Mouse (Mus musculus) layer of hippocampus, adult 2 months (tissue): Measurements from ENCODE around the gene Cd247. TPM values are rescaled to one million over a fixed set of nuclear protein-coding genes. Genes with fewer than 3 reads are reported as not detected.
"Not testable (repeated sequence)": the region's sequence is repeated elsewhere in the genome, so short reads cannot be mapped to it uniquely, and the experiment has no call there.

Experiments used
- DNase-seq, 2 experiments: peaks; one replicate each; pipeline ENCODE4 v3.0.0; 2022; ENCODE audit warnings: low spot score in 2 of 2
- H3K27ac ChIP-seq: fragments of 200-600 bp; 2 replicates; pipeline ENCODE4 v1.8.1; 2022
- H3K4me3 ChIP-seq: fragments of 200-600 bp; 2 replicates; pipeline ENCODE4 v1.8.1; 2022; ENCODE audit warnings: mild to moderate bottlenecking
- CTCF ChIP-seq: fragments of 200-600 bp; conservative IDR thresholded peaks from 2 replicates; pipeline ENCODE4 v1.8.1; 2022; ENCODE audit warnings: antibody characterized with exemption, mild to moderate bottlenecking, moderate library complexity
- long read RNA-seq, 2 experiments: library from polyadenylated mRNA; stranded (forward); transcript quantifications; one replicate each; pipeline ENCODE4 v2.0.0; 2021; ENCODE audit warnings: borderline mapping rate in 2 of 2
- total RNA-seq, 2 experiments: library from RNA; stranded (reverse); gene quantifications; 2 replicates each; pipeline ENCODE4 v1.2.3; 2021

The Cd247 gene
- not detected for total RNA-seq
- long read RNA-seq, experiment 1: 0 reads
- long read RNA-seq, experiment 2: 0 reads

DNA sequence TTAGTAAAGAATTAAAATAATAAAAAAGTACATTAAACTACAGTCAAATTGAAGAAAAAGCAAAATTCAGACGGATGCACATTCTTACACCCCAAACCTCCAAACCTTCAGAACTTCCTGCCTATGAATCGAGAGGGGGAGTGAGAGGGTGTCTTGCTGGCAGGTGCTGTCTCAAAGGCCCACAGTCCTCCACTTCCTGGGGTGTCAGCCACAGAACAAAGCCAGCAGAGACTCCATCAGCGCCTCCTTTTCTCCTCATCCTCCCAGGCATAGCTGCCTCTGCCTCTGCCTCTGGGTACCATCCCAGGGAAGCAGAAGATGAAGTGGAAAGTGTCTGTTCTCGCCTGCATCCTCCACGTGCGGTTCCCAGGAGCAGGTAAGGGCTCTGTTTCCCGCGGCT, at the start of gene Cd247:
Gene Cd247, plus strand, starts transcription at position 171 of the 400 bp plus-strand sequence.
- DNase-seq: no peak
- no peak for TF ChIP-seq CTCF
- no peak within 1 kb of the TSS for H3K27ac ChIP-seq
- H3K4me3 ChIP-seq: no peak within 1 kb of the TSS

DNA sequence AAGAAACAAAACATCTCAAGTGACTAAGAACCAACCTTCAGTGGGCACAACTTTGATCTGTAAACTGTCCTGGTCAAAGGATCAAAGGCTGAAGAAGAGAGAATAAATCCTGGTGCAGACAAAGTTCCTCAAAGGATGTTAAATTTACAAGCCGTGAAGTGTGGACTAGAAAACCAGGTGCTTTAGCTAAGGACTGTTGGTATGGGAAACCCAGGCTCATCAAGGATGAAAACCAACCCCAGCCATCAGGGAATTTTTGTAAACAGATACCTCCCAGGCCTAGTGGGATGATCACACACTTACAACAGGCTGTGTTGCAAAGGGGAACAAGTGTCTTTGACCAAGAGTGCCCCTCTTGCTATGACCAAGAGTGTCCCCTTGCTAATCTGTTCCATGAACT, 49.5 kb upstream of the Cd247 start:
- no peak overlapping the region for H3K4me3 ChIP-seq

DNA sequence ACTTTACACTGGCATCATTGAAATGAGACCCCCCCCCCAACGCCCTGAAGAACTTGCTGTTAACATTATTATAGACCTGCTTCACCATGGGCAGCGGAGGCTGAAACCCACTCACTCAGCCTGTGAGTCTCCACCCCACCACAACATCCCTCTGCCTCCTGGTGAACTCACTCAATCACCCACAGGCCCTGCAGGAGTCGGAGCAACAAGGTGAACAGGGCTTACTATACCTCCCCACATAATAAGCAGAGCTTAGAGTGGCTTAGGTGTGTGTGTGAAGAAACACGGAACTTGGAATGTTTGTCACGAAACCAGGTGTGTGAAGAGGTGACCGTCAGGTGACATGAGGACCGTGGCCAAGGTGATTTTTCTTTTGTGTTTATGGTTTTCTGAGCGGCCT, 46.5 kb upstream of the Cd247 start:
- no peak for TF ChIP-seq CTCF
- Histone ChIP-seq H3K4me3 (no peak overlapping the region), H3K27ac (no peak overlapping the region)
- no peak for DNase-seq

More for the DNA sequence above, 49.5 kb upstream of the Cd247 start:
- no peak for TF ChIP-seq CTCF
- no peak for DNase-seq
- H3K27ac ChIP-seq: no peak overlapping the region

DNA sequence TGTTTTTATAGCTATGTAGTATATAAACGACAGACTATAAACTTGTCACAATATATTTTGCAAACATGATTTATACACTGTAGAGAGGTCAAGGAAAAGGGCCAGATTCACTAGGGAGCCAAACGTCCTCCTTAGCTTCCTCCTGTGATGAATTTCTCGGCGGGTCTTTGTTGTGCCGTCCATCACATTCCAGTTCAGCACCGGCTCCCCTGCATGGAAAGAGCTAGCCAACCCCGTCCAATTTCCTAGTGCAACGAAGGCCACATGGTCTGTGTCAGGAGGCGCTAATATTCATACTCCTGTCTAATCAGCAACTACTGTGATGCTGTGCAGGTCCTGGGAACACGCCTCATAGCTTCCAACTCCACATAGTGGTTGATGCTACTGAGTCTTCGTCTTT, 40.4 kb upstream of the Cd247 start:
- no peak for TF ChIP-seq CTCF
- no peak for DNase-seq
- H3K27ac ChIP-seq: no peak overlapping the region
- no peak overlapping the region for H3K4me3 ChIP-seq

DNA sequence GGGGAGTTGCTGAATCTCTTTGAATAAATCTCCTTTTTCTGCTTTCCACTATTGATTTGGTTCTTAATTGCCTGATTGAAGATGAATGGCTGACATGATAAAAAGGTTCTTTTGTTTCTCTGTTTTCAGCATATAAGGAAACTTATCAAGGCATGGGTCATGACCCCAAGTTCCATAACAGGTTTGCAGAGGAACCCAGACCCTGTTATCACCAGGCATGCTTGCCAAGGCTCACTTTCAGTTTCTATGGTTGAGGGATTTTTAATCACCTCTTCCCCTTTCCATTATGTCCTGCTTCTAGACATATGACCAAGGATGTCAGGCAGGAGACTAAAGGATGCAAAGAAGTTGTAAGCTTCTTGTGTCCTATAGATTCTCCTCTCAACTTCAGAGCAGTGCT, 37.3 kb upstream of the Cd247 start:
- no peak for TF ChIP-seq CTCF
- DNase-seq: no peak
- Histone ChIP-seq H3K27ac (no peak overlapping the region), H3K4me3 (no peak overlapping the region)

DNA sequence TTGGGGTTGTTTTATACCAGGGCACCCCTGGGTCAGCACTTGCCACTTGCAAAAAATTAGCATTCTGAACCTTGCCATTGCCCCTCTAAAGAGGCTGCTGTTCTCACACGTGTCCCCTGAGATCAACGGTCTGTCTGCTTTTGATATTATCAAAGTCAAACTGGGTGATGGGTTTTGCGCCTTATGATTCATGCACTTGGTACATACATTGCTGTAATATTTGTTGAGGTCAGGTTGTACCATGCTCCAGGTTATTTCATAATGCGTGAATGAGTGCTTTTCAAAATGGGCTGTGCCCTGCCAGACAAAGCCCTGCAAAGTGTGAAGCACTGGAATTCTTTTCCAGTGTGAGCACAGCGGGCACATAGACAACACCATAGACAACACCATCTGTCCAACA, 36.6 kb upstream of the Cd247 start:
- Histone ChIP-seq H3K27ac (no peak overlapping the region), H3K4me3 (no peak overlapping the region)
- DNase-seq: no peak
- no peak for TF ChIP-seq CTCF

DNA sequence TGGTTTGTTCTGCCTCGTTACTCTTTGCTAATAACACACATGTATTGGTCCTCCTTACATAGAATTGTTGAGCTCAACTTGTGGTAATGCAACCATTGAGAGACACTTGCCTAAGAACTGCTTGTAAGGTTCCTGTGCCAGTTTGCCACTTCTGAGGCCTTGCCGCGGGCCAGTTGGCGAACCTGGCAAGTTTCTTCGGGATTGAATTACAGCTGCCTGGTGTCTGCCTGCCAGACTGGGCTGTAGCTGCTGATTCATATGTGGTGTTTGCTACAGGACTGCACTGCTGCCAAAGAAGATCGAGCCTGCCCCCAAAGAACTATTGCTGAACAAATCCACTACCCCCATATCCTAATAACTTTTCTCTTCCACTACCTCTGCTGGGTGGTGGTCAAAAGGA, 34.3 kb upstream of the Cd247 start:
- H3K4me3 ChIP-seq: no peak overlapping the region
- H3K27ac ChIP-seq: no peak overlapping the region
- DNase-seq: no peak
- TF ChIP-seq CTCF: no peak

DNA sequence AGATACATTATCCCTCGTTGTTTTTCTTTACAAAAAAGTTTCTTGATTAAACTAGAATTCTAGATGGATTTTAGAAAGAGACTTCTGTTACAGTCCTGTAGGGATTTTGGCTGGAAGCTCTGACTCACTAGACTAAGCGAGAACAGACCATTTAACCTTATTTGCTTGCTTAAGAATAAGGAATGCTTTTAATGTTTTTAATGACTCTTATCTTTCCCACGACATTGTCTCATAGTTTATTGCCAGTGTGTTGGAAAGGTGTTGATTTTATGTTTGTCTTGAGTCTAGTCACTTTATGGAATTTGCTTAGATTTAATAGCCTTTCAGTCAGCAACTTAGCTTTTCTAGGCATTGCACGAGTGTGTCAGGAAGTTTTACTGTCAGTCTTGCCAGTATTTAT, 33.3 kb upstream of the Cd247 start:
- no peak for TF ChIP-seq CTCF
- Histone ChIP-seq H3K4me3 (no peak overlapping the region), H3K27ac (no peak overlapping the region)
- no peak for DNase-seq

DNA sequence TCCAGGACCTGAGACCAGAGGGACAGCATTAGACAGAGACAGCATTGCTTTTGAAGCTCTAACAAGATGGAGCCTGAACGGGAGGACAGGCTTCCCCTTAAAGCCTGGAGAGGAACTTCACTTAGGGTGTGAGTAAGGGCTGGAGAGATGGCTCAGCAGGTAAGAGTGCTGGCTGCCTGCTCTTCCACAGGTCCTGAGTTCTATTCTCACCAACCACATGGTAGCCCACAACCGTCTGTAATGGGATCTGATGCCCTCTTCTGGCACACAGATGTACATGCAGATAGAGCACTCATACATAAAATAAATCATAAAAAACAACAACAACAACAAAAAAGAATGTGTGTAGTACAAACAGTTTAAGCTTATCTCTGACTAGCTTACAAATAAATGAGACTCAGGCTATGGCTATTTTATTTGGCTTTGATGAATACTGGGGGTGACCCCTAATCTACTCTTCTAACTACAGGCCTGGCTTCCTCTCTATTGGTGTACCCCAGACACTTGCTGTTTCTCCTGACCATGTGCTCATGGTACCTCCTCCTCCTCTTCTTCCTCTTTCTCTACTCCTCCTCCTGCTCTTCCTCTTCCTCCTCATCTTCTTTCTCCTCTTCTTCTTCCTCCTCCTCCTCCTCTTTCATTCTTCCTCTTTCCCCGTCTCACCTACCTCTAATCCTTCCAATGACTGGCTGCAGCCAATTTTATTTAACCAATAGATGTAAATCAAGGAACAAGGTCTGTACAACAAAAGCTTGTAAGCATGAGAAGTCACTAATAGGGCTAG, 26.8 kb upstream of the Cd247 start:
- H3K27ac ChIP-seq: no peak overlapping the region
- DNase-seq: no peak
- H3K4me3 ChIP-seq: no peak overlapping the region
- TF ChIP-seq CTCF: peak; percentile 31; the same call in 1 of the 2 replicates

DNA sequence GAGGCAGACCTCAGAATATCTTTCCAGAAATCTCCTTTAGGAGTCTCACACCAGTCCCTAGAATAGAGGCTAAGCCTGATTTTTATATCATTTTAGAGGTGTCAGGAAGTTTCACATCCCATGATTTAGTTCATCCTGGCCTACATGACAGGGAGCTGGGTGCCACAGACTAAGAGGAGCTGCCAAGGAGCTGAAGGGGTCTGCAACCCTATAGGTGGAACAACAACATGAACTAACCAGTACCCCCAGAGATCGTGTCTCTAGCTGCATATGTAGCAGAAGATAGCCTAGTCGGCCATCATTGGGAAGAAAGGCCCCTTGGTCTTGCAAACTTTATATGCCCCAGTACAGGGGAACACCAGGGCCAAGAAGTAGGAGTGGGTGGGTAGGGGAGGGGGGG, 26.0 kb upstream of the Cd247 start:
- not testable (repeated sequence) for H3K27ac ChIP-seq, H3K4me3 ChIP-seq, DNase-seq

DNA sequence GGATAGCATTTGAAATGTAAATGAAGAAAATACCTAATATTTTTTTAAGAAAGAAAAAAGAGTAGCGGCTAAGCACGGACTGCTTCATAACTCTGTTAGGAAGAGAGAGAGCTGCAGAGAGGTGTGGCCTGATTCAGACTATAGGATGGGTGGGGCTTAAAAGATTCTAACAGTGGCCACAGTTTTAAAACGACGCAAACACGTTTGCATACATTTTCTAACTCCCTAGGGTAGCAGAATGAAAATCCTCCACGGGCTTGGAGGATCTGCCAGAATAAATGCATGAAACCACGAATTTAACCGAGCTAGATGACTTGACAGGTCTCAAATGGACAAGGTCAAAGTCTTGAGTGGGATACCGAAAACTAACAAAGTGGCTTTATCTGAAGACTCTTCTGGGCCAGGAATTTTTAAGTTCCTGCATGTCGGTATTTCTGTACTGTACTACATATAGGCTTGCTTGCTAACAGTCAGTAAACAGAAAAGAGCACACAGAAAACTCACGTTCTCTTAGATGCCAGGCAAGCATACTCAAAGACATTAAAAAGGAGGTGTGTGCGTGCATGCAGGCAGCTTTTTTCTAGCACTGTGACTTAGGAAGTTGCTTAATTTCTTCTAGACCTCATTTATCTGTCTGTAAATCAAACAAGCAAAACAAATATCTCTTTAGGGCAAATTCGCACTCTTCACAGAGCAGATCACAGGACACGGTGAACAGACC, 25.4 kb upstream of the Cd247 start:
- no peak for DNase-seq
- TF ChIP-seq CTCF: no peak

DNA sequence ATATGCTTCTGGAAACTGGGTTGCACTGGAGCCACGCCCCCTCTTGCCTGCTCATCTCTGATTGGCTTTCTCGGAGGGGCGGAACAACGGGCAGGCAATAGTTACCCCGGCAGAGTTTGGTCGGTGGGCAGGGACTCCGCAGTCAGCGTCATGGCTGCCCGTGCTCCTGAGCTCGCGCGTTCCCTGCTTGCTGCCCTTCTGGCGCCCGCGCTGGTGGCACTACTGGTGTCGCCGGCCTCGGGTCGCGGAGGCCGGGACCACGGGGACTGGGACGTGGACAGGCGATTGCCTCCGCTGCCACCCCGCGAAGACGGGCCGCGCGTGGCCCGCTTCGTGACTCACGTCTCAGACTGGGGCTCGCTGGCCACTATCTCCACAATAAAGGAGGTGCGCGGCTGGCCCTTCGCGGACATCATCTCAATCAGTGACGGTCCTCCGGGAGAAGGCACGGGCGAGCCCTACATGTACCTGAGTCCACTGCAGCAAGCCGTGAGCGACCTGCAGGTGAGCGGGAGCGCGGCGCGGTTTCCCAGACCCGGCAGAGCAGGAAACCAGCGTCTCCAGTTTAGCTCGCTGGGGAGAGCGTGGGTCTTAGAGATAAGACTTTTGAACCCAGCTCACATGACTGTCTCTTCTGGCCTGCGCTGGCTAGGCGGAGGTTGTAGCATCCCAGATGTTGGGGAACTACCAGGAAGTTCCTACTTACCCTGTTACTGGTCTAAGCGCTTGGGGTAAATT, 24.7 kb upstream of the Cd247 start, which contains the start of gene Creg1:
Gene Creg1, plus strand, starts transcription at position 112 of the 738 bp plus-strand sequence.
- DNase-seq: peak; percentile 92 to 93
- peak within 1 kb of the TSS; percentile 87 for H3K27ac ChIP-seq

More for the DNA sequence above, 25.4 kb upstream of the Cd247 start:
- Histone ChIP-seq H3K27ac (peak overlapping the region; percentile 55; the same call in 1 of the 2 replicates), H3K4me3 (peak overlapping the region; percentile 91)

DNA sequence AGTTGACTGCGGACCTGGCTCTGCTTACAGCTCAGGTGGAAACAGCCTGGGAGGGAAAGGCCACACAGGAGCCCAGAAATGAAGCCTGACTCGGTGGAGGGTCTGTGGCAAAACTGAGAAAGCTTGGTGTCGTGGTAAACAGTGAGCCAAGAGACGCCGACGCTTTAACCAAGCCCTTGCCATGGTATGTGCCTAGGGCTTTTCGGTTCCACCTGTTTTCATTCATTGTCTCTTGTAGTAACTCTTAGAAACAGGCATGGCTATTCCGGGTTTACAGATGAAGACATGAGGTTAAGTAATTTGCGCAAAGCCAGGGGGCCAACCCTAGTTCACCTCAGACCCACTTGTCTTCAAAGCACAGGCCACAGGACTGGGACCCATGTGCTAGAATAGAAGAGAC, 23.9 kb upstream of the Cd247 start:
- no peak for DNase-seq
- no peak overlapping the region for H3K27ac ChIP-seq
- no peak for TF ChIP-seq CTCF
- peak overlapping the region; percentile 91 for H3K4me3 ChIP-seq

More for the DNA sequence above, 24.7 kb upstream of the Cd247 start, which contains the start of gene Creg1:
- H3K4me3 ChIP-seq: peak within 1 kb of the TSS; percentile 91
- TF ChIP-seq CTCF: no peak
